Mouse (Mus musculus): ENCODE data around the gene Aloxe3. TPM values are rescaled to one million over a fixed set of nuclear protein-coding genes. Genes with fewer than 3 reads are reported as not detected.
"Not testable (repeated sequence)": the region's sequence is repeated elsewhere in the genome, so short reads cannot be mapped to it uniquely, and the experiment has no call there.

The Aloxe3 gene
- polyA plus RNA-seq, 1 experiment from 2014 or later = 0.18 TPM

- DNase-seq (peak; percentile 92), ATAC-seq (no peak)
- 2% methylated on average over 3 of the region's 3 CpGs for whole genome bisulfite sequencing (ENCODE audit: insufficient replicate concordance)
- Histone ChIP-seq H3K4me1 (ENCODE audit: insufficient read depth) (peaks cover 33% of the 10 kb centered on the region), H3K9ac (replicated peaks) (no peak overlapping the region), H3K9me3 (ENCODE audit: low read length) (no peaks in the 10 kb centered on the region), H3K27me3 (ENCODE audit: insufficient read depth, low read length) (no peaks in the 10 kb centered on the region), H3K4me3 (ENCODE audit: low read depth, low read length) (no peak overlapping the region), H3K27ac (ENCODE audit: low read depth) (no peak overlapping the region), H3K36me3 (replicated peaks; ENCODE audit: insufficient read depth, low read length) (peaks cover 31% of the 10 kb centered on the region), H3K4me2 (ENCODE audit: low read depth, low read length) (no peak overlapping the region)
- peak; percentile 92 for TF ChIP-seq CTCF (IDR thresholded peaks at IDR 0.05; ENCODE audit: low read depth)
- TF ChIP-seq EP300 (IDR thresholded peaks at IDR 0.05; ENCODE audit: low read depth) = no peak
Measured at GRCm38 (mm10) chr11:69092386-69092751, 33.3 kb upstream of the Aloxe3 start.

DNA sequence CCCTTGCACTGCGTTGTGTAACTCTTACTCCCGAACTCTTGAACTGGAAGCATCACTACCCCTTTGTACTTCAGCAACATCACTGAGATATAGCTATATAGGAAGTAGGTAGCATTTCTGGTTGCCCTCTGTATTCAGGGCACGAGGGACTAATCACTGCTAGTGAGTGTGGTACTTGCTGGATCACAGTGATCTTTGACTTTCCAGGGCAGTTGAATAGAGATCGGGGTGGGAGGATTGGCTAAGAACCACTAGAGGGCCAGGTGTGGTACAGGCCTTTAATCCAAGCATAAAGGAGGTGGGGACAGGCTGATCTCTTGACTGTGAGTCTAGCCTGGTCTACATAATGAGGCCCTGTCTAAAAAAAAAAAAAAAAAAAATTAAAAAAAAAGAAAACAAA, 32.8 kb upstream of the Aloxe3 start:
- TF ChIP-seq CTCF (IDR thresholded peaks at IDR 0.05; ENCODE audit: low read depth) (no peak), EP300 (IDR thresholded peaks at IDR 0.05; ENCODE audit: low read depth) (no peak)
- H3K9ac ChIP-seq (replicated peaks) = no peak overlapping the region
- no peak overlapping the region for H3K4me3 ChIP-seq (ENCODE audit: low read depth, low read length)
- H3K4me1 ChIP-seq (ENCODE audit: insufficient read depth) = peaks cover 32% of the 10 kb centered on the region
- peak overlapping the region; percentile 17; the same call in 1 of the 2 replicates for H3K27ac ChIP-seq (ENCODE audit: low read depth)
- ATAC-seq (no peak), DNase-seq (no peak)
- no peak overlapping the region for H3K4me2 ChIP-seq (ENCODE audit: low read depth, low read length)
- WGBS (ENCODE audit: insufficient replicate concordance) = 68% methylated on average over 4 of the region's 4 CpGs
- H3K9me3 ChIP-seq (ENCODE audit: low read length) = no peaks in the 10 kb centered on the region
- peaks cover 31% of the 10 kb centered on the region for H3K36me3 ChIP-seq (replicated peaks; ENCODE audit: insufficient read depth, low read length)
- no peaks in the 10 kb centered on the region for H3K27me3 ChIP-seq (ENCODE audit: insufficient read depth, low read length)

- Histone ChIP-seq H3K27ac (ENCODE audit: low read depth) (peak overlapping the region; percentile 96), H3K4me1 (ENCODE audit: insufficient read depth) (peaks cover 36% of the 10 kb centered on the region), H3K36me3 (replicated peaks; ENCODE audit: insufficient read depth, low read length) (peaks cover 31% of the 10 kb centered on the region)
- H3K27me3 ChIP-seq (ENCODE audit: insufficient read depth, low read length); H3K9me3 ChIP-seq (ENCODE audit: low read length); H3K9ac ChIP-seq (replicated peaks); H3K4me2 ChIP-seq (ENCODE audit: low read depth, low read length); DNase-seq; ATAC-seq; H3K4me3 ChIP-seq (ENCODE audit: low read depth, low read length): not testable (repeated sequence)
- 83% methylated on average over 7 of the region's 7 CpGs for WGBS (ENCODE audit: insufficient replicate concordance)
Measured at GRCm38 (mm10) chr11:69093856-69094255, 31.8 kb upstream of the Aloxe3 start.

GRCm38 (mm10) chr11:69094697-69095429, 30.8 kb upstream of the Aloxe3 start, which contains the start of gene Per1:
TSS of gene Per1 (plus strand) at chr11:69095217.
- Histone ChIP-seq H3K4me1 (ENCODE audit: insufficient read depth) (peaks cover 37% of the 10 kb centered on the region), H3K9ac (replicated peaks) (peak within 1 kb of the TSS; percentile 93), H3K27ac (ENCODE audit: low read depth) (peak within 1 kb of the TSS; percentile 100), H3K27me3 (ENCODE audit: insufficient read depth, low read length) (no peaks in the 10 kb centered on the region), H3K4me3 (ENCODE audit: low read depth, low read length) (peak within 1 kb of the TSS; percentile 81), H3K4me2 (ENCODE audit: low read depth, low read length) (peak within 1 kb of the TSS; percentile 94), H3K36me3 (replicated peaks; ENCODE audit: insufficient read depth, low read length) (peaks cover 27% of the 10 kb centered on the region), H3K9me3 (ENCODE audit: low read length) (no peaks in the 10 kb centered on the region)
- TF ChIP-seq CTCF (IDR thresholded peaks at IDR 0.05; ENCODE audit: low read depth) (no peak), EP300 (IDR thresholded peaks at IDR 0.05; ENCODE audit: low read depth) (peak; percentile 91)
- WGBS (ENCODE audit: insufficient replicate concordance) = under 1% methylated on average over 37 of the region's 37 CpGs
- DNase-seq (peak; percentile 99), ATAC-seq (peak; percentile 80)

DNA sequence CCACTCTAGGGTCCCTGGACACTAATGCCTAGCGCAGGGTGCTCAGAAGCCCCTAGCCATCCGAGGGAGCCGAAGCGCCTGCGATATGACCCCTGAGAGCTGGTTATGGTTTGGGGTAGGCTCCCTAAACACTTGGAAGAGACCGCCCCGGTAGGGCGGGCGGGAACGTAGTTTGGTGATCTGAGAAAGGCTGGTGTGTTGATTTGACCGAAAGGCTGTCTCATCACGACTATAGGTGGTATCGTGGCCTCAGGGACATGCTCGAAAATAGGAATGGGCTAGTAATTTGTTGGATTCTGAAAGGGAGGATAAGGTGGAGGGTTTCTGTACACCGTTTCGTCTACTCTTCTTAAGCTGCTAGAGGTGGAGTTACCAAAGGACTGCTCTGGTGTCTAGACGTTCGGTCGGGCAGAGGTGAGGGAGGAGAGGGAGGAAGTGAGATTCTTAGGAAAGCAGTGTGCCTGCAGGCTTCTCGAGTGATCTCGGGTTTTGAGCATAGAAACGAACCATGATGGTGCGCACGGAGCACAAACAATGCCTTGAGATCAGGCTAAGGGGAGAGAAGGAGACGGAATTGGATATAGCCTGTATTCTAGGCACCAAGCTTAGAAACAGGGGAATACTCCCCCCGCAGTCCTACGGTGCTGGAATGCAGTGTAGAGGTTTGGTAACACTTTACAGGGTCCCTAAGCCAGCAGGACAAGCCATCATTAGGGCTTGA, 30.0 kb upstream of the Aloxe3 start:
- TF ChIP-seq CTCF (IDR thresholded peaks at IDR 0.05; ENCODE audit: low read depth) (no peak), EP300 (IDR thresholded peaks at IDR 0.05; ENCODE audit: low read depth) (no peak)
- Histone ChIP-seq H3K27me3 (ENCODE audit: insufficient read depth, low read length) (no peaks in the 10 kb centered on the region), H3K4me1 (ENCODE audit: insufficient read depth) (peaks cover 40% of the 10 kb centered on the region), H3K36me3 (replicated peaks; ENCODE audit: insufficient read depth, low read length) (peaks cover 24% of the 10 kb centered on the region), H3K4me3 (ENCODE audit: low read depth, low read length) (peak overlapping the region; percentile 81), H3K27ac (ENCODE audit: low read depth) (peak overlapping the region; percentile 100), H3K9me3 (ENCODE audit: low read length) (no peaks in the 10 kb centered on the region), H3K4me2 (ENCODE audit: low read depth, low read length) (peak overlapping the region; percentile 94), H3K9ac (replicated peaks) (peak overlapping the region; percentile 93)
- ATAC-seq = no peak
- peak; percentile 73 for DNase-seq
- 1% methylated on average over 27 of the region's 27 CpGs for WGBS (ENCODE audit: insufficient replicate concordance)

DNA sequence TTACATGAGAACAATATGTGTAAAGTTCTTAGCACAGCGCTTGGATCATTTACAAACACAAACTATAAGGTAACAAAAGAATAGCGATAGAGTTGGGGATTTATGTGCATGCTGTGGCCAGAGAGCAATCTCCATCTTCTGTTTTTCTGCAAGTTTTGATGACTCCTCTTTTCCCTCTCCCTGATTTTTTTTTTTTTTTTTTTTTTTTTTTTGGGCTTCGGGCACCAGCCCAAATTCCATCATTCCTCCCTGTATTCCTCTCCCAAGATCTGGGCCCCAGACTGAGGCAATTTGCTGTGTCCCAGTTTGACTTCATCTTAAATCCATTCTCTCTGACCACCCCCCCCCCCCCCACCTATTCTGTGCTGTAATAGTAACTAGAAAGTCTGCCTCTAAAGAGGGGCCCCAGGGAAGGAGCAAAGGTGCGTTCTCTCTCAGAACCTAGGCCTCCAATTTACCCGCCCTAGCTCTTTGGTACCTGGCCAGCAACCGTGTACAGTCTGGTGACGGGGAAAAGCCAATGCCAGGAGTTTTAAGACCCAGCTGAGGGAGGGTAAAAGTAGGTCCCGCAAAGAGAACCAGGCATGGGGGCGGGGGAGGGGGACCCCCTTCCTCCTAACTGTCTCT, 29.2 kb upstream of the Aloxe3 start:
- Histone ChIP-seq H3K4me3 (ENCODE audit: low read depth, low read length) (peak overlapping the region; percentile 81), H3K9ac (replicated peaks) (peak overlapping the region; percentile 93), H3K9me3 (ENCODE audit: low read length) (no peaks in the 10 kb centered on the region), H3K36me3 (replicated peaks; ENCODE audit: insufficient read depth, low read length) (peaks cover 24% of the 10 kb centered on the region), H3K27ac (ENCODE audit: low read depth) (peak overlapping the region; percentile 100), H3K4me2 (ENCODE audit: low read depth, low read length) (peak overlapping the region; percentile 94), H3K27me3 (ENCODE audit: insufficient read depth, low read length) (no peaks in the 10 kb centered on the region), H3K4me1 (ENCODE audit: insufficient read depth) (peaks cover 40% of the 10 kb centered on the region)
- no peak for DNase-seq
- 10% methylated on average over 9 of the region's 9 CpGs for WGBS (ENCODE audit: insufficient replicate concordance)
- peak; percentile 5; the same call in 1 of the 2 replicates for ATAC-seq
- no peak for TF ChIP-seq CTCF (IDR thresholded peaks at IDR 0.05; ENCODE audit: low read depth)
- no peak for TF ChIP-seq EP300 (IDR thresholded peaks at IDR 0.05; ENCODE audit: low read depth)
